Mouse (Mus musculus): ENCODE measurements at regions not wholly inside any gene's neighbourhood (a gene's known extent, or its start where the extent isn't known, plus 50 kb on each side); places are given as distances from the start of the nearest gene placed in this dataset.

DNA sequence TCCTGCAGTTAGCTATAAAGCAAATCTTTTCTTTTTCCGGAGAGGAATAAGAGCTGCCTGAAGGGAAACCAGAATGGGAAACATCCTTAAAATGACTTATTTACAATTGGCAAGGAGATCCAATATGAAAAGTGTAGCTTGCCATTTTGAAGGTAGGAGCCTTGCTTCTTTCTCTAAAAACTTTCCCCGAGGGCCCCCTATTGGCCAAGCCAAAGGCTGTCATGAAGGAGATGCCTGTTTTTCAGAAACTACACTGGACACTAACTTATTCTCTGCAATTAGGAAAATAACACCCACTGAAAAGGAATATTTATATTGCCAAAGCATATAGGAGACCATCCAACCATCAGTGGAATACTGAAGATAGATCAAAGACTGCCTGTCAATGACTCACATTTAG, 312.8 kb upstream of the Thrb start:
- TF ChIP-seq CTCF (IDR thresholded peaks at IDR 0.05; ENCODE audit: low read depth), result no peak

DNA sequence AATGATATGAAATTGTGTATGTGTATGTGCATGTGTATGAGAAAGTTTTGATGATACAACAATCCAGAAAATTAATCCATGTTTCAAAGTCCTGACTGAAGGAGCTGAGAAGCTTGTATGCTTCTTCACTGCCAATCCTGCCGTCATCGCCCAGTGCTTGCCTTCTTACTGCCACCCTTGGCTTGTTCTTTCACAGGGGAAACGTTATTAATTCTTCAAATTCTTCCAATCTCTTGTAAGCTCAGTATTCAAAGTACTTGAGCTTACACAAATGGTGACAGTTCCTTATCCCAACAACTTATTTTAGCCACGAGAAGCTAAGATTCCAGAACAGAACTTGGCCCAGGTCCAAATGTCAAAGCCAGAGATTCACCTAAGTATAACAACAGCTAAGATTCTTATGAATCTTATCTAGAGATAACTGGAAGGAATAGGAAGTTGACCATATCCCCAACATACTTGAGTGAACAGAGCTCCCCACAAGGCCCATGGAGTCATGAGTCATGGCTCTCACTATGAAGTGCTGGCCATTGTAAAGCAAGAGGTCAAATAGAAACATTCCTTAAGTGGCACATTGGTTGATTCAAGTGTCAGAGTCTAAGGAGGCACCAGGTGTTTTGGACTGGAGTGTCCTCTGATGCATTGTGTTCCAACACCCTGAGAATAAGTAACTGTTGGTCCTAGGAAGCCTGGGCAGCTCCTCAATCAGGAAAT, 307.6 kb upstream of the Thrb start:
- Histone ChIP-seq H3K9me3 (ENCODE audit: low read depth, low read length) (no peaks in the 10 kb centered on the region), H3K4me2 (no peak overlapping the region), H3K27ac (ENCODE audit: low read depth) (no peak overlapping the region), H3K36me3 (ENCODE audit: insufficient read depth) (no peaks in the 10 kb centered on the region), H3K4me1 (ENCODE audit: insufficient read depth) (no peaks in the 10 kb centered on the region), H3K4me3 (ENCODE audit: low read depth, low read length) (no peak overlapping the region), H3K9ac (no peak overlapping the region), H3K27me3 (ENCODE audit: insufficient read depth, low read length) (no peaks in the 10 kb centered on the region)
- WGBS, result 39% methylated on average over 4 of the region's 4 CpGs
- TF ChIP-seq CTCF (IDR thresholded peaks at IDR 0.05; ENCODE audit: low read depth), result no peak
- DNase-seq (peak; percentile 12), ATAC-seq (ENCODE audit: insufficient read depth) (no peak)

More for the DNA sequence above, 312.8 kb upstream of the Thrb start:
- Histone ChIP-seq H3K4me2 (no peak overlapping the region), H3K36me3 (ENCODE audit: insufficient read depth) (no peaks in the 10 kb centered on the region), H3K9ac (no peak overlapping the region), H3K9me3 (ENCODE audit: low read depth, low read length) (no peaks in the 10 kb centered on the region), H3K27me3 (ENCODE audit: insufficient read depth, low read length) (no peaks in the 10 kb centered on the region), H3K4me1 (ENCODE audit: insufficient read depth) (no peaks in the 10 kb centered on the region), H3K4me3 (ENCODE audit: low read depth, low read length) (no peak overlapping the region), H3K27ac (ENCODE audit: low read depth) (no peak overlapping the region)
- no peak for ATAC-seq (ENCODE audit: insufficient read depth)
- WGBS, result 71% methylated on average over 2 of the region's 2 CpGs
- DNase-seq, result peak; percentile 15

DNA sequence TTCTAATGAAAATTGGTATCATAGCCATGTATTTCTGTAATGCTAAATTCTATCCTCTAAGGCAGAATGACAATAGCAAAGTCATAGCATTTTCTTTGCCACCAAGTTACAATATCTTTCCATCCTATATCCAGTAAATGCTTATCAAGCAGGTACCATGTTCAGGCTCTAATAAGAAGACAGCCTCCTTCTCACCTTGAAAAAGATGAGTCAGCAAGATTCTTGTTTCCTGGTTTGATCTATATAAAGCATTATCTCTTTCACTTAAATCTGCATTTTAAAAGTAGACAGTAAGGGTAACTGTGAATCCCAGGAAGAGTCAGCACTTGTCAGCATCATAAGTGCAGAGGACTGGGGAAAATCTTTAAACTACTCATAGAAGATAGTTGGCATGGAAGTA, 298.2 kb upstream of the Thrb start:
- H3K4me1 ChIP-seq (ENCODE audit: insufficient read depth), result no peaks in the 10 kb centered on the region
- no peaks in the 10 kb centered on the region for H3K27me3 ChIP-seq (ENCODE audit: insufficient read depth, low read length)
- no peak overlapping the region for H3K4me2 ChIP-seq
- no peak overlapping the region for H3K9ac ChIP-seq
- H3K4me3 ChIP-seq (ENCODE audit: low read depth, low read length), result no peak overlapping the region
- DNase-seq, result no peak
- TF ChIP-seq CTCF (IDR thresholded peaks at IDR 0.05; ENCODE audit: low read depth), result no peak
- H3K36me3 ChIP-seq (ENCODE audit: insufficient read depth), result no peaks in the 10 kb centered on the region
- ATAC-seq (ENCODE audit: insufficient read depth), result no peak
- no peak overlapping the region for H3K27ac ChIP-seq (ENCODE audit: low read depth)
- H3K9me3 ChIP-seq (ENCODE audit: low read depth, low read length), result no peaks in the 10 kb centered on the region

DNA sequence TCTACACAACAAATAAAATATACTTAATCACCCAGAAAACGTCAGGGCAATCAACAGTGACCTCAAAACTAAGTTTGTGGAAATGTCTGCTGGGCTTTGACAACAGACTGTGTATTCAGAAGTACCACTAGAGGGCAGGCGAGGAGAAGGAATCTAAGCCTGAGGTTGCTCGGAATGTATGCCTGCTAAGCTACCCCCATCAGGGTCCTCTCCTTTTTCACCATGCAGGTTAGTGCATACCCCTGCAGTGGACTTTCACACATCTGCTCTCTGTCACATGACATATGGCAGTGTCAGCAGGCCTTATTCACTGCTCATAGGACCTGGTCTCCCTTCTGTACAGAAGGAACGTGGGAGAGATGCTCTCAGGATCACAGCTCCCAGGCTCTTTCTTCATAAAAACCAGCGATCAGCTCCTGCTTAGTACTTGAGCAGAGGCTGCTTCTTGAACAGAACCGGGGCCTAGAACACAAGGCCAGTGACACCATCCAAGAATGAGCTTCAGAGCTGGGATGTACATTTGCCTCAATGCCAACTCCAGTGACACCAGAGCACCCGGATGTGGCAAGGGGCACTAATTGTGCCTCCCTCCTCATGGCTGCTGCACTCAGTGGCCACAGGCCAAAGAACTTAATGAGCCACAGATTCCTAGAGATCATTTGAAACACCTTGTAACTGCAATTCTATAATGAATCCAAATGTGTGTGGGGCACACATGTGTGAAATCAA, 257.1 kb upstream of the Thrb start:
- Histone ChIP-seq H3K9ac (no peak overlapping the region), H3K4me3 (ENCODE audit: low read depth, low read length) (no peak overlapping the region), H3K4me2 (no peak overlapping the region), H3K27me3 (ENCODE audit: insufficient read depth, low read length) (no peaks in the 10 kb centered on the region), H3K27ac (ENCODE audit: low read depth) (no peak overlapping the region), H3K9me3 (ENCODE audit: low read depth, low read length) (no peaks in the 10 kb centered on the region), H3K36me3 (ENCODE audit: insufficient read depth) (no peaks in the 10 kb centered on the region), H3K4me1 (ENCODE audit: insufficient read depth) (peaks cover 2% of the 10 kb centered on the region; the same call in 1 of the 2 replicates)
- ATAC-seq (ENCODE audit: insufficient read depth) (peak; percentile 85; the same call in 1 of the 2 replicates), DNase-seq (peak; percentile 87)
- WGBS, result 34% methylated on average over 7 of the region's 7 CpGs
- peak; percentile 89 for TF ChIP-seq CTCF (IDR thresholded peaks at IDR 0.05; ENCODE audit: low read depth)

DNA sequence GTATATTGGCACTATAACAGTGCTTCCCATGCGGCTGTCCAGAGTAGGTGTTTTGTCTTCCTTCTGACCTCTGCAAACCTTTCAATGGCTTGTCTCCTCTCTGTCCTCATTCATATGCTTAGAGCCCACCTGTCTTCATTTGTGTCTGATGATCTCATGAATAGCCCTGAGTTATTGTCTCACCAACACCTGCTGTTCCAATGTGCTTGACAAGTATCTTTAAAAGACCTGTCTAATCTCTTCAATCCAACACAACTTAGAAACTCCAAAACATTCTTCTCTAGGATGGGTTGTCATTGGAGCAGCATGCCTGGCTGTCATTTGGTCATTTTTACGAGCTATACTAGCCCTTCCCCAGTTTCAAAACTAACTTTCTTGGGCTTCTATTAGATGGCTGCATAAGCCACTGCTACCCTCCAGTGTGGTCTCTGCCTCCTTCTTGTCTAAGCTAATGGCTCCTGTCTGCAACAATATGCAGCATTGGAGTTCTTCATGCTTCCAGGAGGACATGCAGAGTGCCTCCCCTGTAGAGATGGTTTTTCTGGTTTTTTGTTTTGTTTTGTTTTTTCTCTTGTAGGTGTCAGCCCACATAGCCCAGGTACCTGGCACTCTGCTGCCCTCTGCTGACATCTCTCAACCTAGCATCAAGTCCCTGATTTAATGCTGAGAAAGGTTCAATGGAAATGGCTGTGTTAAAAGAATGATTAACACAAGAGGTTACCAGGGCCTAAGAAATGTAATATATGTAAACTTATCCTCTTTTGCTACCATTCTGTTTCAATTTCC, 254.3 kb upstream of the Thrb start:
- DNase-seq, result peak; percentile 73
- ATAC-seq (ENCODE audit: insufficient read depth), result no peak
- TF ChIP-seq CTCF (IDR thresholded peaks at IDR 0.05; ENCODE audit: low read depth), result peak; percentile 71

DNA sequence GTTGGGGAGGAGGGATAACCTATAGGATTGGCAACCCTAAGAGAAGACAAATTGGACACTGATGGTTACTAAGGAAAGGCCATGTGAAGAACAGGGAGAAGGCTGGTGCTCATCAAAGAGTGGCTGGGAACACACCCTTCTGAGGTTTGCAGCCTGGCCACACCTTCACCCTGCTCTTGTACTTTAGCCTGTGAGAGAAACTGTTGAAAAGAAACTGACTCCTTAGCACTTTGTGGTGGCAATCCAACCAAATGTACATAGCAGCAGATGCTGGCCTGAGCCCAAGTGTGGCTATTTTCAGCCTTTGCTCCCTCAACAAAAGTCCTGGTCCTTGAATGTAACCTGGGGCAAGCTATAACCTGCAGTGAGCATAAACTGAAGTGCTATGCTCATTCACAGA, 253.2 kb upstream of the Thrb start:
- ATAC-seq (ENCODE audit: insufficient read depth) (no peak), DNase-seq (no peak)
- no peak overlapping the region for H3K4me2 ChIP-seq
- TF ChIP-seq CTCF (IDR thresholded peaks at IDR 0.05; ENCODE audit: low read depth), result no peak
- no peaks in the 10 kb centered on the region for H3K27me3 ChIP-seq (ENCODE audit: insufficient read depth, low read length)
- H3K9me3 ChIP-seq (ENCODE audit: low read depth, low read length), result no peaks in the 10 kb centered on the region
- no peak overlapping the region for H3K4me3 ChIP-seq (ENCODE audit: low read depth, low read length)
- H3K9ac ChIP-seq, result no peak overlapping the region
- H3K36me3 ChIP-seq (ENCODE audit: insufficient read depth), result no peaks in the 10 kb centered on the region
- no peak overlapping the region for H3K27ac ChIP-seq (ENCODE audit: low read depth)
- peaks cover 9% of the 10 kb centered on the region; the same call in 1 of the 2 replicates for H3K4me1 ChIP-seq (ENCODE audit: insufficient read depth)

More for the DNA sequence above, 254.3 kb upstream of the Thrb start:
- H3K9me3 ChIP-seq (ENCODE audit: low read depth, low read length), result no peaks in the 10 kb centered on the region
- no peak overlapping the region for H3K4me3 ChIP-seq (ENCODE audit: low read depth, low read length)
- no peak overlapping the region for H3K4me2 ChIP-seq
- no peak overlapping the region for H3K9ac ChIP-seq
- H3K36me3 ChIP-seq (ENCODE audit: insufficient read depth), result no peaks in the 10 kb centered on the region
- WGBS, result 65% methylated on average over 2 of the region's 2 CpGs
- H3K27ac ChIP-seq (ENCODE audit: low read depth), result no peak overlapping the region
- no peaks in the 10 kb centered on the region for H3K27me3 ChIP-seq (ENCODE audit: insufficient read depth, low read length)
- peaks cover 9% of the 10 kb centered on the region; the same call in 1 of the 2 replicates for H3K4me1 ChIP-seq (ENCODE audit: insufficient read depth)

DNA sequence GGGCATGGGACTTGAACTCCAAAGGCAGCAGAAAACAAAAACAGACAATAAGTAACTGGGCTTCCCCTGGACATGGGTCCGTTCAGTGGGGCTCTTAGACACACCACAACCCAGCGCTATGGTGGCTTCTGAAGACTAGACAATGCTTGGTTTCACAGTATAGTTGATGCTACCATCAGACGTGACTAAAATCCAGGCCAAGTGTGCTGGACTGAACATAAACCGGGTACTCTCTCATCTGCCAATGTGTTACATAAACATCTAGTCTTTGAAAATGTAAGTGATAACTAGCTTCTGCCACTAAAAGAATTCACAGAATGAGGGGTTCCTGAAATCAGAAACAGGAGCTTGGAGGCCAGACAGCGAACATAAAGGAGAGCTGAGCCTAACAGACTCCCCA, 251.7 kb upstream of the Thrb start:
- no peak for TF ChIP-seq CTCF (IDR thresholded peaks at IDR 0.05; ENCODE audit: low read depth)
- Histone ChIP-seq H3K36me3 (ENCODE audit: insufficient read depth) (no peaks in the 10 kb centered on the region), H3K27ac (ENCODE audit: low read depth) (peak overlapping the region; percentile 42; the same call in 1 of the 2 replicates), H3K4me1 (ENCODE audit: insufficient read depth) (peaks cover 9% of the 10 kb centered on the region; the same call in 1 of the 2 replicates), H3K27me3 (ENCODE audit: insufficient read depth, low read length) (no peaks in the 10 kb centered on the region), H3K4me3 (ENCODE audit: low read depth, low read length) (no peak overlapping the region), H3K4me2 (no peak overlapping the region), H3K9me3 (ENCODE audit: low read depth, low read length) (no peaks in the 10 kb centered on the region), H3K9ac (no peak overlapping the region)
- ATAC-seq (ENCODE audit: insufficient read depth) (0 out of 2 replicates have a peak, but pooled peaks have one; percentile 15), DNase-seq (peak; percentile 31)
- WGBS, result 41% methylated on average over 5 of the region's 5 CpGs

Measured in lung, embryonic 14.5 days (tissue).